Mouse (Mus musculus) hindbrain, embryonic 12.5 days (tissue): Measurements from ENCODE around the gene Pigk. TPM values are rescaled to one million over a fixed set of nuclear protein-coding genes. Genes with fewer than 3 reads are reported as not detected.

Source experiments
- ATAC-seq: fragments of 200-750 bp; cut with Nextera tagmentation; 2 replicates; pipeline ENCODE4 v1.8.0; 2017; ENCODE audit warnings: moderate TSS enrichment; ENCODE audit not compliant: low FRiP score
- H3K27ac ChIP-seq: fragments of 300-500 bp; sonication (generic); 2 replicates; pipeline ENCODE4 v1.5.1; 2016; ENCODE audit warnings: mild to moderate bottlenecking
- H3K27me3 ChIP-seq: fragments of 300-500 bp; sonication (generic); 2 replicates; pipeline ENCODE4 v1.6.1; 2016; ENCODE audit warnings: mild to moderate bottlenecking
- H3K36me3 ChIP-seq: fragments of 300-500 bp; sonication (generic); 2 replicates; pipeline ENCODE4 v1.6.1; 2016; ENCODE audit warnings: mild to moderate bottlenecking
- H3K4me1 ChIP-seq: fragments of 300-500 bp; sonication (generic); 2 replicates; pipeline ENCODE4 v1.6.1; 2016
- H3K4me2 ChIP-seq: fragments of 300-500 bp; sonication (generic); replicated peaks from 2 replicates; pipeline ENCODE4 v1.6.1; 2016; ENCODE audit warnings: mild to moderate bottlenecking
- H3K4me3 ChIP-seq: fragments of 300-500 bp; sonication (generic); 2 replicates; pipeline ENCODE4 v1.5.1; 2016; ENCODE audit warnings: mild to moderate bottlenecking
- H3K9ac ChIP-seq: fragments of 300-500 bp; sonication (generic); 2 replicates; pipeline ENCODE4 v1.6.1; 2016; ENCODE audit warnings: mild to moderate bottlenecking, moderate library complexity
- H3K9me3 ChIP-seq: fragments of 300-500 bp; sonication (generic); replicated peaks from 2 replicates; pipeline ENCODE4 v1.6.1; 2016; ENCODE audit warnings: mild to moderate bottlenecking
- WGBS: fragments of 180-500 bp; shearing (Covaris S2); methylation state at CpG from one replicate; pipeline ENCODE4 v1.1.7; 2016; 5-methylcytosine and 5-hydroxymethylcytosine counted together
- polyA plus RNA-seq: library from polyadenylated mRNA; unstranded; fragments of >200 nt; fragmentation: Nextera tagmentation; extraction: Ambion mirVana; gene quantifications from 2 replicates; pipeline ENCODE4 v1.2.1, GENCODE M21; 2016

The Pigk gene
- polyA plus RNA-seq, 1 experiment from 2014 or later, result 46.1 TPM

- ATAC-seq, result peak; percentile 28; the same call in 1 of the 2 replicates
- Histone ChIP-seq H3K4me2 (no peak overlapping the region), H3K27me3 (no peaks in the 10 kb centered on the region), H3K4me1 (peaks cover 29% of the 10 kb centered on the region), H3K4me3 (no peak overlapping the region), H3K27ac (peak overlapping the region; percentile 36), H3K9ac (0 out of 2 replicates have a peak overlapping the region, but pooled peaks have one; percentile 15), H3K36me3 (no peaks in the 10 kb centered on the region), H3K9me3 (no peaks in the 10 kb centered on the region)
- WGBS, result 63% methylated on average over 12 of the region's 12 CpGs
Measured at GRCm38 (mm10) chr3:152757464-152758393, 43.8 kb downstream of the Pigk start.

- H3K4me1 ChIP-seq, result peaks cover 29% of the 10 kb centered on the region
- H3K4me2 ChIP-seq, result no peak overlapping the region
- H3K27me3 ChIP-seq, result no peaks in the 10 kb centered on the region
- H3K9me3 ChIP-seq, result no peaks in the 10 kb centered on the region
- 41% methylated on average over 15 of the region's 15 CpGs for WGBS
- no peak overlapping the region; the same call in 1 of the 2 replicates for H3K27ac ChIP-seq
- H3K36me3 ChIP-seq, result no peaks in the 10 kb centered on the region
- no peak overlapping the region for H3K4me3 ChIP-seq
- no peak overlapping the region for H3K9ac ChIP-seq
- ATAC-seq, result peak; percentile 51; the same call in 1 of the 2 replicates
Measured at GRCm38 (mm10) chr3:152758500-152759032, 44.7 kb downstream of the Pigk start.

GRCm38 (mm10) chr3:152761116-152761515 lies 47.2 kb downstream of the Pigk start:
- no peak overlapping the region for H3K9ac ChIP-seq
- ATAC-seq, result no peak
- no peak overlapping the region for H3K27ac ChIP-seq
- H3K27me3 ChIP-seq, result no peaks in the 10 kb centered on the region
- WGBS, result 23% methylated on average over 7 of the region's 7 CpGs
- no peak overlapping the region for H3K4me2 ChIP-seq
- no peaks in the 10 kb centered on the region for H3K9me3 ChIP-seq
- no peak overlapping the region for H3K4me3 ChIP-seq
- H3K36me3 ChIP-seq, result no peaks in the 10 kb centered on the region
- peaks cover 33% of the 10 kb centered on the region for H3K4me1 ChIP-seq

GRCm38 (mm10) chr3:152761661-152762060 lies 47.8 kb downstream of the Pigk start:
- no peak overlapping the region for H3K4me2 ChIP-seq
- H3K4me1 ChIP-seq, result peaks cover 30% of the 10 kb centered on the region
- H3K4me3 ChIP-seq, result no peak overlapping the region
- ATAC-seq, result no peak
- H3K9me3 ChIP-seq, result no peaks in the 10 kb centered on the region
- H3K36me3 ChIP-seq, result no peaks in the 10 kb centered on the region
- no peaks in the 10 kb centered on the region for H3K27me3 ChIP-seq
- WGBS, result 91% methylated on average over 8 of the region's 8 CpGs
- no peak overlapping the region for H3K9ac ChIP-seq
- no peak overlapping the region; the same call in 1 of the 2 replicates for H3K27ac ChIP-seq

- no peak overlapping the region for H3K27ac ChIP-seq
- no peak for ATAC-seq
- H3K4me1 ChIP-seq, result peaks cover 25% of the 10 kb centered on the region
- H3K9ac ChIP-seq, result no peak overlapping the region
- no peak overlapping the region for H3K4me3 ChIP-seq
- WGBS, result 87% methylated on average over 8 of the region's 8 CpGs
- H3K4me2 ChIP-seq, result no peak overlapping the region
- H3K9me3 ChIP-seq, result no peaks in the 10 kb centered on the region
- H3K27me3 ChIP-seq, result no peaks in the 10 kb centered on the region
- no peaks in the 10 kb centered on the region for H3K36me3 ChIP-seq
Measured at GRCm38 (mm10) chr3:152762302-152762701, 48.4 kb downstream of the Pigk start.

DNA sequence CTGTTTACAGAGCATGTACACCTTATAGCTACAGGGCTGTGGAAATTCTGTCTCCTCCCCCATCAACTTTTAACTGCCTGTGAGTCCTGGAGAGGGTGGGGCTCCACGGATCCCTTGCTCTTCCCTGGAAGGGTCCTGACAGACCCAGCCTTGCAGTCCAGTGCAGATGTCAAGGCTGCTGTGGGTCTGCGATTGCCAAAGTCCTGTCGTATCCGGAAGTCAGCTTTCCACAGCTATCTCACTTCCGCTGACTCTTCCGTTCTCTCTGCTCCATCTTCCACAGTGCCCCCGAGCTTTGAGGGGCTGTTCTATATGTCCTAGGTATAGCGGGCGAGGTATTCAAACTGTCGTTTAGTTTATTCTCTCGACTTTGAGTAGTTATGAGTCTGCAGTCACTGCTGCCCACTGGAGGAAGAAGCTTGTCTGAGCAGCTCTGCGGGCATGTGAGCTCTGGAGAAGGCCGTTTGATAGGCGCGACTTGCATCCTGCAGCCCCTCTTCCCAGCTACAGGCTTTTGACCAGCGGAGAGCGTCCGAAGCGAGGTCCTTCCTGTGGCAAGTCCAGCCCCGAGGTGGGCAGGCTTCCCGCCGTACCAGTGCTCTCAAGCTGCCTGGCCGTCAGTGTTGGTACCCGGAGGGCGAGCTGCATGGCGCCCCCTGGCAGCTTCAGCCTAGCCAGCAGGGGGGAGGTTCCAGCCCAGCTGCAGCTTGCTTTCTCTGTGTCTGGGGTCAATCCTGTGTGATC lies 49.4 kb downstream of the Pigk start:
- Histone ChIP-seq H3K27ac (no peak overlapping the region), H3K4me3 (no peak overlapping the region), H3K9ac (no peak overlapping the region), H3K4me1 (peaks cover 16% of the 10 kb centered on the region), H3K36me3 (0 out of 2 replicates have a peak, but pooled peaks cover 4% of the 10 kb centered on the region), H3K9me3 (no peaks in the 10 kb centered on the region), H3K4me2 (peak overlapping the region; percentile 36), H3K27me3 (no peaks in the 10 kb centered on the region)
- 40% methylated on average over 26 of the region's 26 CpGs for WGBS
- 0 out of 2 replicates have a peak, but pooled peaks have one; percentile 23 for ATAC-seq

DNA sequence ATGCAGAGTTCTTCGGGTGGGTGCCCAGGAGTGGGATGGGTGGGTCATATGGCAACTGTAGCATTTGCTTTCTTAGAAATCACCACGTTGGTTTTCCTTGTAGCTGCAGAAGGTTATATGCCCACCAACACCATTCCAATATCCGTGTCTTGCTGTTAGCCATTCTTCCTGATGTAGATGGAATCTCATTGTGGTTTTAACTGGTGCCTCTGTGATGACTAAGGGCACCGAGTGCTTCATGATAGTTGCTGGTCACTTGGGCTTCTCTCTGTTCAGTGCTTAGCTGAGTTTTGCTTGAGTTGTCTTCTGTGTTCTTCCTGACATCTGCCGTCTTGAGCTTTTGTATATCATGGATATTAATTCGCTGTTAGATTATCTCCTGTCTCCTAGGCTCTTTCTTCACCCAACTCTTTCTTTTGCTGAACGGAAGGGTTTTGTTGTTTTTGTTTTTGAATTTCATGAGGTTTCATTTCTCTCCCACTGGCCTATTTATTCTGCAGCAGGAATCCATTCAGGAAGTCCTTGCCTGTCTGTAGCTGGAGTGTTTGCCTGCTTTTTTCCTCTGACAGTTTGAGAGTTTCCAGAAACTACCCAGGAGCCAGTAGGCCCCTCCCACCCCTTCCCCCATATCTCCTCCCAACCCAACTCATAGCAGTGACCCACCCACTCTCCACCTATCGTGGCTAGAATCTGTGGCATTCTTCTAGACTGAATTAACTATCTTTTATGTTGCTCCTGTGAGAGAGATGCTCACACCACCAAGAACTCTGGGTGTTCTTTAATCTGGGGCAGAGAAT lies 50.8 kb downstream of the Pigk start:
- Histone ChIP-seq H3K4me2 (no peak overlapping the region), H3K9ac (no peak overlapping the region), H3K4me3 (no peak overlapping the region), H3K27me3 (no peaks in the 10 kb centered on the region), H3K4me1 (0 out of 2 replicates have a peak, but pooled peaks cover 8% of the 10 kb centered on the region), H3K27ac (no peak overlapping the region), H3K36me3 (peaks cover 13% of the 10 kb centered on the region; the same call in 1 of the 2 replicates), H3K9me3 (no peaks in the 10 kb centered on the region)
- 74% methylated on average over 8 of the region's 8 CpGs for WGBS
- no peak for ATAC-seq

DNA sequence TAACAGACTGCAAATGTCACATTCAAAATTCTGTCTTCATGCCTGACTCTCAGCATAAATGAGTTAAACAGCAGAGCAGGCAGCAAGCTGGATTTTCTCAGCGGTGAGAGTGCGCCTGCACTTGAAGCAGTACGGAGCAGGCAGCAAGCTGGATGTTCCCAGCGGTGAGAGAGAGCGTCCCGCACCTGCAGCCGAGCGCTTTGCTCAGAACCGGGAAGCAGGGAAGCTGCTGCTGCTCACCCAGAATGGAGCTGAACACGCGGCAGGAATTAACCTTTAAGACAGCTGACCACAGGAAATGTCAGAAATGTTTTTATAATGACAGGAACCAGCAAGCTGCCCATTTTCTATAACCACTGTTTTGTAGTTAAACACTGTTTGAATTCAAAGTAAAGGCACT lies 53.6 kb downstream of the Pigk start:
- 0 out of 2 replicates have a peak, but pooled peaks cover 8% of the 10 kb centered on the region for H3K4me1 ChIP-seq
- H3K9ac ChIP-seq, result no peak overlapping the region
- H3K4me3 ChIP-seq, result no peak overlapping the region
- ATAC-seq, result no peak
- H3K9me3 ChIP-seq, result no peaks in the 10 kb centered on the region
- H3K27me3 ChIP-seq, result no peaks in the 10 kb centered on the region
- no peak overlapping the region for H3K27ac ChIP-seq
- H3K4me2 ChIP-seq, result no peak overlapping the region
- 81% methylated on average over 11 of the region's 11 CpGs for WGBS
- peaks cover 13% of the 10 kb centered on the region; the same call in 1 of the 2 replicates for H3K36me3 ChIP-seq

DNA sequence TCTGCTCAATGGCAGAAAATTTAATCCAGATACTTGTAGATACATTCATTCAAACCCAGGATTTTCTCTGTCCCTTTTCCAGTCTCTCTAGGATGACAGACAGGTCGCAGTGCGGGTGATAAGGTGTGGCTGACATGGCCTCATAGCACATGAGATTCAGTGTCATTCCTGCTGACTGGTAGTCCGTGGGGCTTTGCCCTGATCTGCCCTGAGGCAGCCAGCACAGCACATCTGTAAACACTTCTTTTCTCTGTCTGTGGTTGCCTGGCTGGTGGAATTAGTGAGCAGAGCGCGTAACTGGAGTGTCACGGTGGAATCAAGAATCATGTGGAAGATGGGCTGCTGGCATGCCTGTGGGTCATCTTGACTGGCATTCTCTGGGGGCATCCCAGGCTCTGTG lies 56.2 kb downstream of the Pigk start:
- Histone ChIP-seq H3K4me1 (0 out of 2 replicates have a peak, but pooled peaks cover under 1% of the 10 kb centered on the region), H3K4me3 (no peak overlapping the region), H3K27me3 (no peaks in the 10 kb centered on the region), H3K4me2 (no peak overlapping the region), H3K9me3 (no peaks in the 10 kb centered on the region), H3K9ac (no peak overlapping the region), H3K36me3 (peaks cover 13% of the 10 kb centered on the region; the same call in 1 of the 2 replicates), H3K27ac (no peak overlapping the region)
- ATAC-seq, result no peak
- whole genome bisulfite sequencing, result 86% methylated on average over 6 of the region's 6 CpGs

- no peak overlapping the region for H3K4me3 ChIP-seq
- no peaks in the 10 kb centered on the region for H3K9me3 ChIP-seq
- no peak overlapping the region for H3K27ac ChIP-seq
- no peaks in the 10 kb centered on the region for H3K36me3 ChIP-seq
- no peak overlapping the region for H3K9ac ChIP-seq
- ATAC-seq, result no peak
- H3K4me2 ChIP-seq, result no peak overlapping the region
- H3K27me3 ChIP-seq, result no peaks in the 10 kb centered on the region
- 77% methylated on average over 6 of the region's 6 CpGs for WGBS
- H3K4me1 ChIP-seq, result no peaks in the 10 kb centered on the region
Measured at GRCm38 (mm10) chr3:152776363-152776762, 62.5 kb downstream of the Pigk start.

DNA sequence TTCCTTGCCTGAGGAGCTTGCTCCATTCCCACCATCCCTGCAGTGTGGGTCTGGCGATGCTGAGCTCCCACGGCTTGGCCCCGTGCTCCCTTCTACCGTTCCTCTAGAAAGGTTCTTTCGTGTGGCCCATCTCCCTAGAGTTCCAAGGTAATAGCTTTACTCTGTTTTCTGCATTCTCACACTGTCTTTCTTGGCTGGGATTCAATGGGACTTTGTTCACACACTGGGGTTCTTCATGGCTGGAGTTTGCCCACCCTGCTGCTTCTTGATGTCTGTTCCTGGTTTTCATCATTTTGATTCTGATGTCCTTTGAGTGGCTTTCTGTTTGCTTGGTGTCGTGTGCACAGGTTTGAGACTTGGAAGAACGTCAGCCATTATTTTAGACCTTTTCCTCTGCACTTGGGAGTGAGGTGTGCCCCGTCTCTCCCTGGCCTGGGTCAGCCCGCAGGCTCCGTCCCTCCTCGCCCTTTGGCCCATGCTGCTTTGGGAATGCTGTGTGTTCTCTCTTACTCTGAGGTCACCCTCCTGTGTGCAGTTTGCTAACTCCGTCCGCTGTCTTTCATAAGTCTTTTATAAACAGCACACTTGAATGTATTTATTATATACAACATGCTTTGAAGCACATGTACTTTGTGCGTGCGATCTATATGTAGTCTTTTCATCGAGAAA lies 63.1 kb downstream of the Pigk start:
- H3K4me3 ChIP-seq, result no peak overlapping the region
- H3K9ac ChIP-seq, result no peak overlapping the region
- no peak for ATAC-seq
- no peaks in the 10 kb centered on the region for H3K36me3 ChIP-seq
- WGBS, result 76% methylated on average over 16 of the region's 16 CpGs
- no peak overlapping the region for H3K4me2 ChIP-seq
- no peaks in the 10 kb centered on the region for H3K4me1 ChIP-seq
- no peak overlapping the region for H3K27ac ChIP-seq
- H3K27me3 ChIP-seq, result no peaks in the 10 kb centered on the region
- no peaks in the 10 kb centered on the region for H3K9me3 ChIP-seq
